Mouse (Mus musculus) left cerebral cortex, adult 9 months (tissue): ENCODE measurements around the gene Golga2.

Experiments used
- DNase-seq, 2 experiments: peaks; one replicate each; pipeline ENCODE4 v3.0.0; 2022; ENCODE audit warnings: low spot score in 2 of 2

The Golga2 gene

GRCm38 (mm10) chr2:32317791-32318417 lies 30.7 kb downstream of the Golga2 start:
- DNase-seq, result no peak

GRCm38 (mm10) chr2:32318709-32319585 lies 31.8 kb downstream of the Golga2 start:
- no peak for DNase-seq

- DNase-seq, result no peak
Observed at GRCm38 (mm10) chr2:32319586-32320580, 32.7 kb downstream of the Golga2 start.

GRCm38 (mm10) chr2:32320721-32321120 lies 33.5 kb downstream of the Golga2 start:
- no peak for DNase-seq

GRCm38 (mm10) chr2:32321591-32322298 lies 34.6 kb downstream of the Golga2 start:
- no peak for DNase-seq

GRCm38 (mm10) chr2:32322754-32323741 lies 35.9 kb downstream of the Golga2 start:
- DNase-seq, result no peak

- no peak for DNase-seq
Observed at GRCm38 (mm10) chr2:32324322-32324721, 37.1 kb downstream of the Golga2 start.

- no peak for DNase-seq
Observed at GRCm38 (mm10) chr2:32325342-32325741, 38.2 kb downstream of the Golga2 start.

GRCm38 (mm10) chr2:32327200-32327599 lies 40.0 kb downstream of the Golga2 start:
- no peak for DNase-seq

GRCm38 (mm10) chr2:32328911-32329460 lies 41.8 kb downstream of the Golga2 start:
- no peak for DNase-seq

GRCm38 (mm10) chr2:32329531-32329930 lies 42.3 kb downstream of the Golga2 start:
- no peak for DNase-seq

GRCm38 (mm10) chr2:32332159-32332558 lies 45.0 kb downstream of the Golga2 start:
- DNase-seq, result no peak

- DNase-seq, result no peak
Observed at GRCm38 (mm10) chr2:32335888-32336287, 48.7 kb downstream of the Golga2 start.

GRCm38 (mm10) chr2:32339912-32340642 lies 52.9 kb downstream of the Golga2 start:
- DNase-seq, result no peak

- DNase-seq, result peak in 1 of 2 experiments; percentile 77
Observed at GRCm38 (mm10) chr2:32340836-32341633, 53.9 kb downstream of the Golga2 start.

- no peak for DNase-seq
Observed at GRCm38 (mm10) chr2:32341634-32341939, 54.4 kb downstream of the Golga2 start.

- no peak for DNase-seq
Observed at GRCm38 (mm10) chr2:32342039-32342438, 54.9 kb downstream of the Golga2 start.
